Mouse (Mus musculus) liver, adult 2 months (tissue): Measurements from ENCODE around the gene Mrpl9.

Experiments used
- CTCF ChIP-seq: fragments of 200-500 bp; IDR thresholded peaks from 2 replicates; pipeline ENCODE4 v1.5.1; 2011; ENCODE audit warnings: low read depth, low read length, control low read depth
- POLR2A ChIP-seq: fragments of 200-500 bp; IDR thresholded peaks from 2 replicates; pipeline ENCODE4 v1.6.1; 2011; ENCODE audit warnings: low read length, control low read depth; ENCODE audit not compliant: insufficient read depth; ENCODE audit errors: extremely low read depth

GRCm38 (mm10) chr3:94442951-94443596 is at the start of gene Mrpl9:
- TF ChIP-seq CTCF (no peak), POLR2A (peak; percentile 87; the same call in 1 of the 2 replicates)
